Mouse (Mus musculus) small intestine, adult 10 weeks (tissue): Measurements from ENCODE around the gene Sh3bp4. TPM values are rescaled to one million over a fixed set of nuclear protein-coding genes. Genes with fewer than 3 reads are reported as not detected.

Experiments used
- polyA plus RNA-seq: library from polyadenylated mRNA; stranded (reverse); fragments of 350-450 nt; fragmentation: Illumina TruSeq; extraction: RNeasy Lipid Tissue Mini Kit (QIAGEN cat#74804); gene quantifications from one replicate; pipeline ENCODE4 v1.2.3, GENCODE M21; 2014; ENCODE audit warnings: low replicate concordance

Gene Sh3bp4
- 0.48 TPM for polyA plus RNA-seq

GRCm38 (mm10) chr1:89070103-89070700 is at the start of gene Sh3bp4:
Gene Sh3bp4 (plus strand): TSS chr1:89070415.

